In genomic region chr5:121714331-121714730, GRCm38 (mm10) we compare ENCODE assay signal across 8 mouse cellular contexts. TPM values are rescaled to one million over a fixed set of nuclear protein-coding genes. Genes with fewer than 3 reads are reported as not detected.
DNase-seq lines count a peak whose midpoint lies in the region; ATAC-seq and TF ChIP-seq lines count a peak whose summit lies in the region.

No protein-coding gene starts in this region.

- 0 out of 2 replicates have a peak overlapping the region, but pooled peaks have one; percentile 6 for H3K27ac ChIP-seq in heart, embryonic 12.5 days (ENCODE audit: poor library complexity, severe bottlenecking)
- no peak overlapping the region for H3K27ac ChIP-seq in ES-Bruce4 (ENCODE audit: insufficient read depth, low read length)
- no peak overlapping the region for H3K27ac ChIP-seq in midbrain, postnatal 0 days (ENCODE audit: low read depth, low read length)

- H3K4me3 ChIP-seq in heart, embryonic 12.5 days = peak overlapping the region; percentile 19; the same call in 1 of the 2 replicates
- no peak overlapping the region for H3K4me3 ChIP-seq in ES-Bruce4 (ENCODE audit: low read depth, low read length)
- H3K4me3 ChIP-seq in midbrain, postnatal 0 days (ENCODE audit: low read depth, low read length) = no peak overlapping the region

- TF ChIP-seq CTCF in ES-Bruce4 (IDR thresholded peaks at IDR 0.05; ENCODE audit: low read depth, low read length) = no peak
- no peak for TF ChIP-seq CTCF in midbrain, postnatal 0 days (IDR thresholded peaks at IDR 0.05)

- H3K9ac ChIP-seq in heart, embryonic 12.5 days = 0 out of 2 replicates have a peak overlapping the region, but pooled peaks have one; percentile 24
- no peak overlapping the region for H3K9ac ChIP-seq in ES-Bruce4 (ENCODE audit: low read depth, poor library complexity, severe bottlenecking)
- H3K9ac ChIP-seq in midbrain, postnatal 0 days (replicated peaks; ENCODE audit: low read length, poor library complexity, severe bottlenecking) = no peak overlapping the region

- no peaks in the 10 kb centered on the region for H3K27me3 ChIP-seq in heart, embryonic 12.5 days (replicated peaks)
- no peaks in the 10 kb centered on the region for H3K27me3 ChIP-seq in ES-Bruce4 (ENCODE audit: control insufficient read depth, insufficient read depth, low read length, poor library complexity, severe bottlenecking)
- no peaks in the 10 kb centered on the region for H3K27me3 ChIP-seq in midbrain, postnatal 0 days (ENCODE audit: insufficient read depth, low read length)

- no peak for ATAC-seq in heart, embryonic 12.5 days (ENCODE audit: insufficient number of reproducible peaks, low FRiP score)
- no peak for ATAC-seq in midbrain, postnatal 0 days (ENCODE audit: low FRiP score)

- H3K9me3 ChIP-seq in heart, embryonic 12.5 days (replicated peaks) = no peaks in the 10 kb centered on the region
- no peaks in the 10 kb centered on the region for H3K9me3 ChIP-seq in ES-Bruce4 (replicated peaks; ENCODE audit: control insufficient read depth, insufficient read depth, low read length, poor library complexity, severe bottlenecking)
- H3K9me3 ChIP-seq in midbrain, postnatal 0 days (ENCODE audit: low read length) = no peaks in the 10 kb centered on the region

- H3K36me3 ChIP-seq in heart, embryonic 12.5 days = peaks cover 9% of the 10 kb centered on the region
- H3K36me3 ChIP-seq in ES-Bruce4 (ENCODE audit: control insufficient read depth, insufficient read depth, low read length, poor library complexity, severe bottlenecking) = 0 out of 2 replicates have a peak, but pooled peaks cover 4% of the 10 kb centered on the region
- H3K36me3 ChIP-seq in midbrain, postnatal 0 days (ENCODE audit: insufficient read depth, low read length) = no peaks in the 10 kb centered on the region

- no peak for TF ChIP-seq POLR2A in ES-Bruce4 (IDR thresholded peaks at IDR 0.05; ENCODE audit: insufficient read depth, low read length)

- no peak for DNase-seq in heart, adult 9 months (ENCODE audit: low spot score in 2 of 2)
- peak; percentile 11 for DNase-seq in induced T-regulatory cell, adult 2 months (ENCODE audit: low read depth)
- DNase-seq in midbrain, postnatal 0 days (ENCODE audit: low spot score) = no peak
- DNase-seq in adrenal gland, adult 2 months = no peak
- DNase-seq in urinary bladder, postnatal 14 days (ENCODE audit: low spot score) = no peak
- DNase-seq in cerebellum, postnatal 36 days = no peak

- peak; percentile 15; the same call in 1 of the 2 replicates for TF ChIP-seq EP300 in ES-Bruce4 (IDR thresholded peaks at IDR 0.05; ENCODE audit: insufficient read depth, low read depth, low read length)

- 57% methylated on average over 1 of the region's 1 CpGs for WGBS in heart, embryonic 12.5 days
- 88% methylated on average over 1 of the region's 1 CpGs for WGBS in midbrain, postnatal 0 days

- peaks cover 46% of the 10 kb centered on the region for H3K4me1 ChIP-seq in heart, embryonic 12.5 days (replicated peaks)
- H3K4me1 ChIP-seq in ES-Bruce4 (ENCODE audit: control insufficient read depth, insufficient read depth, low read length) = peaks cover 5% of the 10 kb centered on the region
- peaks cover 8% of the 10 kb centered on the region; the same call in 1 of the 2 replicates for H3K4me1 ChIP-seq in midbrain, postnatal 0 days (ENCODE audit: insufficient read depth, low read length)

- peak overlapping the region; percentile 55 for H3K4me2 ChIP-seq in heart, embryonic 12.5 days
- H3K4me2 ChIP-seq in midbrain, postnatal 0 days (ENCODE audit: low read depth, low read length, poor library complexity, severe bottlenecking) = peak overlapping the region; percentile 68

RNA-seq across cellular contexts. Expression of gene Atxn2, which starts 3.2 kb away (rescaled TPM):
- 82.4 and 83.2 TPM in 2 replicates for polyA plus RNA-seq in heart, embryonic 12.5 days (2016; fragmentation: Nextera tagmentation; extraction: Ambion mirVana)
- polyA plus RNA-seq in ES-Bruce4 (2011; ENCODE audit: insufficient read depth, insufficient read length, low read depth, missing spikeins) = 269 and 284 TPM in 2 replicates
- total RNA-seq in midbrain, postnatal 0 days (2014; rRNA removed) = 102 and 103 TPM in 2 replicates
- polyA plus RNA-seq in midbrain, postnatal 0 days (2015; fragmentation: Nextera tagmentation; extraction: Ambion mirVana) = 82.9 and 103 TPM in 2 replicates
- total RNA-seq in adrenal gland, adult 2 months (2021) = 100 to 1,000 TPM; 146 to 229 TPM
- polyA plus RNA-seq in adrenal gland, adult 2 months (2012; rRNA removed) = 214 and 218 TPM in 2 replicates

RNA-seq across cellular contexts. Expression of gene Brap, which starts 54.0 kb away (rescaled TPM):
- 32.8 and 34.8 TPM in 2 replicates for polyA plus RNA-seq in heart, embryonic 12.5 days (2016; fragmentation: Nextera tagmentation; extraction: Ambion mirVana)
- polyA plus RNA-seq in ES-Bruce4 (2011; ENCODE audit: insufficient read depth, insufficient read length, low read depth, missing spikeins) = 31.9 and 34.4 TPM in 2 replicates
- 47.3 and 48.2 TPM in 2 replicates for total RNA-seq in midbrain, postnatal 0 days (2014; rRNA removed)
- 43.5 and 43.6 TPM in 2 replicates for polyA plus RNA-seq in midbrain, postnatal 0 days (2015; fragmentation: Nextera tagmentation; extraction: Ambion mirVana)
- total RNA-seq in adrenal gland, adult 2 months (2021) = 10 to 100 TPM; 52.4 to 60.5 TPM
- polyA plus RNA-seq in adrenal gland, adult 2 months (2012; rRNA removed) = 14.7 and 17.0 TPM in 2 replicates

RNA-seq across cellular contexts. Expression of gene Acad10, which starts 54.0 kb away (rescaled TPM):
- polyA plus RNA-seq in heart, embryonic 12.5 days (2016; fragmentation: Nextera tagmentation; extraction: Ambion mirVana) = 1.4 and 1.5 TPM in 2 replicates
- 5.8 and 9.0 TPM in 2 replicates for polyA plus RNA-seq in ES-Bruce4 (2011; ENCODE audit: insufficient read depth, insufficient read length, low read depth, missing spikeins)
- 1.7 TPM in 2 replicates for total RNA-seq in midbrain, postnatal 0 days (2014; rRNA removed)
- polyA plus RNA-seq in midbrain, postnatal 0 days (2015; fragmentation: Nextera tagmentation; extraction: Ambion mirVana) = 1.3 and 1.4 TPM in 2 replicates
- 10 to 100 TPM; 23.1 to 25.4 TPM for total RNA-seq in adrenal gland, adult 2 months (2021)
- polyA plus RNA-seq in adrenal gland, adult 2 months (2012; rRNA removed) = 9.8 and 10.0 TPM in 2 replicates
